Mouse (Mus musculus): Measurements from ENCODE around the gene Hist1h3c.
"Not testable (repeated sequence)": the region's sequence is repeated elsewhere in the genome, so short reads cannot be mapped to it uniquely, and the experiment has no call there.

DNA sequence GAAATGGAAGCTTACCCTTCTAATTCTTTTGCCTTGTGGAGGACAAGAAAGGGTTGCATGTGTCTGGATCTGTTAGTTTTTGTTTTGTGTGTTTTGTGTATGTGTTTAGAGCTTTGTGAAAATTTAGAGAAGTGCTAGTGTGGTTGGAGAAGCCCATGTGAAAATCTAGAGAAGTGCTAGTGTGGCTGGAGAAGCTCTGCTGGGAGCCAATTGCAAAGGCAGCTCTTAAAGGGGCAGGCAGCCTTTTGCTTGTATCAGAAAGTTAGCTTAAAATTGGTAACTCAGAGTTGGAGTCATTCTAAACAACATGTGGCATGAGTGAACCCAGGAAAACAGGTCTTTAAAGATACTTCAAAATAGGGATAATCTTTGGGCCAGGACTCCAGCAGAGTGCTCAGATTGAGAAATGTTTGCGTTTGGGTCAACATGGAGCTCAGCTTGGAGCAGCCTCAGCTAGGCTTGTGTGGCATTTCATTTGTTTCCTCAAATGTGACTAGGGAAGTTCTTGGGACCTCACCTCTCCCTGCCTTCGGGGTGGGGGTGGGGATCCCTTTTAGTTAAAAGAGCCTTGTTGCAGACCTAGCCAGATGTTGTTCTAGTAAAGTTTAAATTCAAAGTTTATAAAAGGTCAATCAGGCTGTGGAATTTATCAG lies 27.7 kb downstream of the Hist1h3c start:
- not testable (repeated sequence) for TF ChIP-seq CTCF (IDR thresholded peaks at IDR 0.05; ENCODE audit: control insufficient read depth, insufficient read depth, insufficient replicate concordance, low read depth, low read length); POLR2A (IDR thresholded peaks at IDR 0.05; ENCODE audit: control insufficient read depth, low read depth, low read length)

All from testis, adult 2 months (tissue).